Mouse (Mus musculus): ENCODE measurements around the gene Zfp69. TPM values are rescaled to one million over a fixed set of nuclear protein-coding genes. Genes with fewer than 3 reads are reported as not detected.

The Zfp69 gene
- total RNA-seq, 2 experiments from 2014 or later: 1.8 to 2.9 TPM

DNA sequence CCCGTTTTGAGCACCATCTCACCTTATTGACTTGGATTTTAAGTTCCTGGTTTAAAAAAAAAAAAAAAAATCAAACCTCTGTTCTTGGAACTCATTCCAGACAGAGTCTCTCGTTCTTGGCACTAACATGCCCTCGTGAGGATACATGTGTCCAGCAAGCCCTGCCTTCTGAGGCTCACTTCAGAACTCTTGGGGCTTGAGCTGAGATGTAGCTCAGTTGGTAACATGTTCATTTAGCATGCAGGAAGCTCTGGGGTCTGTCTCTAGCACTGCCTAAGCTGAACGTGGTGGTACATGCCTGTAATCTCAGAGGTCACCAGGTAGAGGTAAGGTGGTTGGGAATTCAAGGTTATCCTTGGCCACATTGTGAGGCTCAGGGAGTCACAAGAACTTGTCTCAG lies 65.4 kb downstream of the Zfp69 start:
- peak in 1 of 2 experiments; percentile 8 for DNase-seq

- DNase-seq: no peak
Observed at GRCm38 (mm10) chr4:120885208-120886120, 66.0 kb downstream of the Zfp69 start.

DNA sequence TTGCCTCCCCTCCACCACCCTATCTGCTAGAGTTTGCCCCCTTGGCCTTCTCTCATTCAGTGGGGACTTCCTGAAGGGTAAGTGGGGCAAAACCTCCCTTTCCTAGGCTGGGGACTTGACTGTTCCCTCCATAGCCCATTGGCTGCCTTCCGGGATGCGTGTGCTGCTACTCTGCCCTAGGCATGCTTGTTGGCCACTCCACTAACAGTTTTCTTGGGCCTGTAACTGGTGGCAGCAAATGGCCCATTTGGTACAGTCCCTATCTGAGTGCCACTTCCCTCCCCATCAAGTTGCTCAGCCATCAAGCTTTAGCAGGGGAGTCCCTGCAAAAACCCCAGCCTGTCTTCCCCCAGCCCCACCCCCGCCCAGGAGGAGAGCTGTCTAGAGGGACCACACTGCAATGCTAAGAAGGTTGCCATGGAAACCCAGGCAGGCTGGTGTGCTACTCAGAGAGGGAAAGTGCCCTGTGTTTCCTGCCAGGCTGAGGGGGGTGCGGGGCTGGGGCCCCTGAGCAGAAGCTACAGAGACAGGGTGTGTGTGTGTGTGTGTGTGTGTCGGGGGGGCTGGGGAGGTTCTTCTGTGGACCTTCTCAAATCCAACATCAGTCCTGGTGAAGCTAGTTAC lies 69.4 kb downstream of the Zfp69 start:
- no peak for DNase-seq

DNA sequence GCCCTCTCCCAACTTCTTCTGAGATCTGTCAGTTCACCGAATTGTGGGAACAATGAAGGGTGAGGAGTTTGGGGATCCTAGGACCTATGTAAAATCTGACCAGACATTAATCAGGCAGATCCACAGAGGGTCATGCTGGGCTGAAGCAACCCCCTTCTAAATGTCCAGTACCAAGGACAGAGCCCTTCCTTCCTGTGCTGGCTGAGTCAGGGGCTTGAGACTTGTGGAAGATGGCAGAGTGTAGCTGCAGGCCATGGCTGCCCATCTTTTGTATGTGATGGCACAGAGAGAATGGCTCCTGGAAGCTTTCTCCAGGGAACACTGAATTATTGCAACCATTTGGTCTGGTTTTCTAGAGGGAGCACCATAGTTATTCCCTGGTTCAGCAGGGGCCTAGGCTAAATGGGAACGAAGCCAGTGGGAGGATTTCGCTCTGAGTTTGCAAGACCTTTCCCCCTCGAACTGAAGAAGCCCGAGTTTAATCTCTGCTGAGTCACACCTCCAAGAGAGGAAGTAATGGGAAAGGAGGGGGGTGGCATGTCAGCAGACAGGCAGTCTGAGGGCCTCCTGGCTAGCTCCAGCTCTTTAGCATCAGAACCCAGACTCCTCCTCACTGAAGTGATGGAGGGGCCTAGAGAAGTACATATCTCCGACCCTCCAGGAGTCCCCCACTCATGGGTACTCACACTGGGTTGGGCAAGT lies 70.6 kb downstream of the Zfp69 start:
- no peak for DNase-seq

Small RNA genes lying within 50 kb of the gene (microRNA-seq; reads per million reads assigned to microRNA genes)
- 0.75 reads per million for gene Mir7015

Other genes with a start within 250 kb of the Zfp69 start
- 1 to 10 TPM; 2.3 TPM for gene Kcnq4, start 203.1 kb downstream of the Zfp69 start, total RNA-seq (2021)
- 10 to 100 TPM; 46.6 to 50.0 TPM for gene Nfyc, start 120.1 kb downstream of the Zfp69 start, total RNA-seq (2021)
- gene Rims3, start 96.9 kb downstream of the Zfp69 start, total RNA-seq (2021): 1 to 10 TPM; 5.5 to 6.2 TPM
- gene Exo5, start 26.7 kb downstream of the Zfp69 start, total RNA-seq (2021): 10 to 100 TPM; 10.0 to 11.1 TPM
- 10 to 100 TPM; 30.8 to 32.1 TPM for gene Smap2, start 65.5 kb upstream of the Zfp69 start, total RNA-seq (2021)
- under 1 TPM; 0.43 to 0.72 TPM for gene Col9a2, start 87.7 kb upstream of the Zfp69 start, total RNA-seq (2021)
- gene Zmpste24, start 146.5 kb upstream of the Zfp69 start, total RNA-seq (2021): 10 to 100 TPM; 49.0 to 52.3 TPM
- not detected for gene Tmco2, start 157.5 kb upstream of the Zfp69 start, total RNA-seq (2021)

Measured in adrenal gland, postnatal 36 days (tissue).